Comparison of ENCODE assay signal across 13 mouse cellular contexts in the genomic region with DNA sequence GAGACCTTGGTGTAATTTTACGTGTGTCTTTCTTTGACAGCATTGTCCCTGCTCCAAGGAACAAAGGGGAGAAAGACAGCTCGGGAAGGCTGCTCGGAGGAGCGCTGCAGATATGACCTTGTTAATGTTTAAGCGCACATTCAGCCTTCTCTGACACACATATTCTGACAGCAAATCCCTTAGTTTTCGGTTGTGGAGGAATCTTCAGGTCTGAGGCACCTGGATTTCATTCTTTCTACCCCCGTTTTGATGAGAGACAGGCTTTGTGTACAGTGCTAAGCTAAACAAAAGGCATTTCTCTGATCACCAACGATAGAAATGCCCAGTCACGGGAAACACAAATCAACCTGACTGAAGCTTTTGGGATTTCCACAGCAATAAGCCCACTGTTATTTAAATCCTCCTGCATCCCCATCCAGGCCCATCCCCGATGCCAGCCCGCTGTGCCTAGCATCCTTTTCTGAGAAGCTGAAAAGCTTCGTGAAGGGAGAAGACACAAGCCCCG.
DNase-seq lines count a peak whose midpoint lies in the region; ATAC-seq and TF ChIP-seq lines count a peak whose summit lies in the region.
"Had no signal": no experiment of that assay in that cellular context is flagged by ENCODE, and none has a peak within 500 bp of the region (broad histone marks: within the 10 kb centered on the region; RNA-seq: fewer than 3 reads in every experiment).

No protein-coding gene starts in this region.

- no peak for TF ChIP-seq CTCF in hindbrain, postnatal 0 days (IDR thresholded peaks at IDR 0.05; ENCODE audit: low read depth)
- no peak for TF ChIP-seq CTCF in liver, postnatal 0 days (IDR thresholded peaks at IDR 0.05; ENCODE audit: low read depth)

- ATAC-seq in forebrain, embryonic 13.5 days, result peak; percentile 76
- ATAC-seq in hindbrain, postnatal 0 days, result no peak
- ATAC-seq in neural tube, embryonic 14.5 days (ENCODE audit: low read depth), result peak; percentile 70
- no peak for ATAC-seq in liver, postnatal 0 days

- peak overlapping the region; percentile 38; the same call in 1 of the 2 replicates for H3K9ac ChIP-seq in forebrain, embryonic 13.5 days
- H3K9ac ChIP-seq in hindbrain, postnatal 0 days (replicated peaks; ENCODE audit: low read length), result no peak overlapping the region
- H3K9ac ChIP-seq in neural tube, embryonic 14.5 days (replicated peaks; ENCODE audit: low read depth, low read length), result peak overlapping the region; percentile 41; the same call in 1 of the 2 replicates
- H3K9ac ChIP-seq in liver, postnatal 0 days (replicated peaks), result no peak overlapping the region

- peak overlapping the region; percentile 62 for H3K27ac ChIP-seq in forebrain, embryonic 13.5 days
- H3K27ac ChIP-seq in hindbrain, postnatal 0 days, result peak overlapping the region; percentile 45; the same call in 1 of the 2 replicates
- peak overlapping the region; percentile 85 for H3K27ac ChIP-seq in neural tube, embryonic 14.5 days (ENCODE audit: low read depth, low read length)
- H3K27ac ChIP-seq in liver, postnatal 0 days (ENCODE audit: low read depth), result no peak overlapping the region
- H3K27ac ChIP-seq: layer of hippocampus, adult 2 months had no signal

- H3K36me3 ChIP-seq in forebrain, embryonic 13.5 days (ENCODE audit: poor library complexity, severe bottlenecking), result no peaks in the 10 kb centered on the region
- H3K36me3 ChIP-seq in hindbrain, postnatal 0 days (ENCODE audit: insufficient read depth, low read length), result no peaks in the 10 kb centered on the region
- no peaks in the 10 kb centered on the region for H3K36me3 ChIP-seq in neural tube, embryonic 14.5 days (ENCODE audit: control insufficient read depth, insufficient read depth, low read length)
- no peaks in the 10 kb centered on the region for H3K36me3 ChIP-seq in liver, postnatal 0 days (replicated peaks; ENCODE audit: insufficient read depth, low read length)
- H3K36me3 ChIP-seq: G1E had no signal

- DNase-seq in cerebellum, postnatal 10 days, result peak; percentile 4 to 7
- no peak for DNase-seq in cerebellum, postnatal 14 days
- DNase-seq in hindbrain, postnatal 0 days (ENCODE audit: low spot score), result peak; percentile 15
- no peak for DNase-seq in liver, postnatal 0 days
- DNase-seq in heart, adult 9 months (ENCODE audit: low spot score in 2 of 2), result no peak
- DNase-seq in testis, postnatal 10 days (ENCODE audit: low spot score), result no peak
- DNase-seq: cerebellum, postnatal 36 days; heart, postnatal 14 days; kidney, adult 8-10 months had no signal

- peaks cover 5% of the 10 kb centered on the region; the same call in 1 of the 2 replicates for H3K4me1 ChIP-seq in forebrain, embryonic 13.5 days
- no peaks in the 10 kb centered on the region for H3K4me1 ChIP-seq in hindbrain, postnatal 0 days (ENCODE audit: insufficient read depth, low read length)
- H3K4me1 ChIP-seq in neural tube, embryonic 14.5 days (ENCODE audit: control insufficient read depth, insufficient read depth, low read length), result 0 out of 2 replicates have a peak, but pooled peaks cover 4% of the 10 kb centered on the region
- no peaks in the 10 kb centered on the region for H3K4me1 ChIP-seq in liver, postnatal 0 days (ENCODE audit: insufficient read depth)

- H3K27me3 ChIP-seq in forebrain, embryonic 13.5 days, result no peaks in the 10 kb centered on the region
- H3K27me3 ChIP-seq in hindbrain, postnatal 0 days (ENCODE audit: insufficient read depth, low read length), result no peaks in the 10 kb centered on the region
- no peaks in the 10 kb centered on the region for H3K27me3 ChIP-seq in neural tube, embryonic 14.5 days (ENCODE audit: control insufficient read depth, insufficient read depth, low read length)
- H3K27me3 ChIP-seq in liver, postnatal 0 days (ENCODE audit: insufficient read depth, low read length), result no peaks in the 10 kb centered on the region

- no peaks in the 10 kb centered on the region for H3K9me3 ChIP-seq in forebrain, embryonic 13.5 days (replicated peaks)
- no peaks in the 10 kb centered on the region for H3K9me3 ChIP-seq in hindbrain, postnatal 0 days (ENCODE audit: low read length)
- no peaks in the 10 kb centered on the region for H3K9me3 ChIP-seq in neural tube, embryonic 14.5 days (ENCODE audit: control insufficient read depth, low read length)
- H3K9me3 ChIP-seq in liver, postnatal 0 days (ENCODE audit: low read length), result no peaks in the 10 kb centered on the region
- H3K9me3 ChIP-seq: G1E had no signal

- H3K4me2 ChIP-seq in forebrain, embryonic 13.5 days, result peak overlapping the region; percentile 16; the same call in 1 of the 2 replicates
- H3K4me2 ChIP-seq in hindbrain, postnatal 0 days (ENCODE audit: low read depth, low read length), result no peak overlapping the region
- H3K4me2 ChIP-seq in neural tube, embryonic 14.5 days (ENCODE audit: low read depth, low read length), result peak overlapping the region; percentile 26
- no peak overlapping the region for H3K4me2 ChIP-seq in liver, postnatal 0 days (ENCODE audit: low read depth, low read length)

- TF ChIP-seq EP300 in liver, postnatal 0 days (IDR thresholded peaks at IDR 0.05; ENCODE audit: low read depth), result no peak

- WGBS in forebrain, embryonic 13.5 days, result 14% methylated on average over 13 of the region's 13 CpGs
- 13% methylated on average over 13 of the region's 13 CpGs for WGBS in hindbrain, postnatal 0 days
- 11% methylated on average over 13 of the region's 13 CpGs for WGBS in neural tube, embryonic 14.5 days
- 47% methylated on average over 13 of the region's 13 CpGs for whole genome bisulfite sequencing in liver, postnatal 0 days (ENCODE audit: insufficient replicate concordance)

- no peak overlapping the region for H3K4me3 ChIP-seq in forebrain, embryonic 13.5 days
- H3K4me3 ChIP-seq in hindbrain, postnatal 0 days (ENCODE audit: low read length), result no peak overlapping the region
- no peak overlapping the region for H3K4me3 ChIP-seq in neural tube, embryonic 14.5 days (ENCODE audit: low read depth, low read length)
- H3K4me3 ChIP-seq in liver, postnatal 0 days (ENCODE audit: low read depth, low read length), result no peak overlapping the region
- H3K4me3 ChIP-seq: layer of hippocampus, adult 2 months had no signal

Comparison
In these comparisons a context has a peak if more than half of its experiments do, and no peak if none do; other contexts are left out.
1. DNase-seq: peak in cerebellum, postnatal 10 days (2 of 2) and hindbrain, postnatal 0 days (single experiment); none in cerebellum, postnatal 14 days (0 of 2), liver, postnatal 0 days (single experiment), heart, adult 9 months (0 of 2) and testis, postnatal 10 days (single experiment).
2. ATAC-seq: peak in forebrain, embryonic 13.5 days (single experiment) and neural tube, embryonic 14.5 days (single experiment); none in hindbrain, postnatal 0 days (single experiment) and liver, postnatal 0 days (single experiment).
3. H3K4me2 ChIP-seq: peak in forebrain, embryonic 13.5 days (single experiment) and neural tube, embryonic 14.5 days (single experiment); none in hindbrain, postnatal 0 days (single experiment) and liver, postnatal 0 days (single experiment).
4. H3K9ac ChIP-seq: peak in forebrain, embryonic 13.5 days (single experiment) and neural tube, embryonic 14.5 days (single experiment); none in hindbrain, postnatal 0 days (single experiment) and liver, postnatal 0 days (single experiment).